Mouse (Mus musculus) stomach, embryonic 16.5 days (tissue): ENCODE measurements around the gene Lmod3. TPM values are rescaled to one million over a fixed set of nuclear protein-coding genes. Genes with fewer than 3 reads are reported as not detected.

Experiments used
- ATAC-seq: fragments of 200-750 bp; cut with Nextera tagmentation; 2 replicates; pipeline ENCODE4 v1.8.0; 2017; ENCODE audit warnings: moderate number of reproducible peaks, moderate TSS enrichment; ENCODE audit not compliant: insufficient read depth, low FRiP score
- H3K27ac ChIP-seq: fragments of 300-500 bp; sonication (generic); 2 replicates; pipeline ENCODE4 v1.5.1; 2014; ENCODE audit warnings: low read length
- H3K27me3 ChIP-seq: fragments of 300-500 bp; sonication (generic); 2 replicates; pipeline ENCODE4 v1.6.1; 2014; ENCODE audit warnings: low read length, control low read depth, mixed read lengths; ENCODE audit not compliant: control insufficient read depth, insufficient read depth
- H3K36me3 ChIP-seq: fragments of 300-500 bp; sonication (generic); 2 replicates; pipeline ENCODE4 v1.6.1; 2014; ENCODE audit warnings: low read length; ENCODE audit not compliant: control insufficient read depth, insufficient read depth
- H3K4me1 ChIP-seq: fragments of 300-500 bp; sonication (generic); 2 replicates; pipeline ENCODE4 v1.6.1; 2014; ENCODE audit warnings: low read length, control low read depth, mixed read lengths; ENCODE audit not compliant: control insufficient read depth, insufficient read depth
- H3K4me2 ChIP-seq: fragments of 300-500 bp; sonication (generic); 2 replicates; pipeline ENCODE4 v1.6.1; 2014; ENCODE audit warnings: low read depth, low read length, mixed read lengths
- H3K4me3 ChIP-seq: fragments of 300-500 bp; sonication (generic); replicated peaks from 2 replicates; pipeline ENCODE4 v1.5.1; 2014; ENCODE audit warnings: mild to moderate bottlenecking, low read length
- H3K9ac ChIP-seq: fragments of 300-500 bp; sonication (generic); 2 replicates; pipeline ENCODE4 v1.6.1; 2014; ENCODE audit warnings: low read length
- H3K9me3 ChIP-seq: fragments of 300-500 bp; sonication (generic); replicated peaks from 2 replicates; pipeline ENCODE4 v1.6.1; 2016; ENCODE audit warnings: low read length, control low read depth; ENCODE audit not compliant: control insufficient read depth
- whole genome bisulfite sequencing: fragments of 180-500 bp; shearing (Covaris S2); extraction: QIAGEN DNeasy Blood & Tissue Kit; methylation state at CpG from one replicate; pipeline ENCODE4 v1.1.7; 2014; 5-methylcytosine and 5-hydroxymethylcytosine counted together
- polyA plus RNA-seq: library from polyadenylated mRNA; unstranded; fragments of >200 nt; fragmentation: Nextera tagmentation; extraction: Ambion mirVana; gene quantifications from 2 replicates; pipeline ENCODE4 v1.2.1, GENCODE M21; 2015

Gene Lmod3
- polyA plus RNA-seq, 1 experiment from 2014 or later: 4.4 TPM

- H3K9ac ChIP-seq: peak overlapping the region; percentile 8
These were observed 25.6 kb upstream of the Lmod3 start for GRCm38 (mm10) chr6:97278014-97278787.

GRCm38 (mm10) chr6:97276890-97277497 is 24.4 kb upstream of the Lmod3 start:
- Histone ChIP-seq H3K27me3 (no peaks in the 10 kb centered on the region), H3K4me2 (no peak overlapping the region), H3K27ac (no peak overlapping the region), H3K9ac (no peak overlapping the region), H3K36me3 (no peaks in the 10 kb centered on the region), H3K9me3 (no peaks in the 10 kb centered on the region), H3K4me1 (peaks cover 15% of the 10 kb centered on the region; the same call in 1 of the 2 replicates), H3K4me3 (no peak overlapping the region)
- ATAC-seq: no peak
- WGBS: 66% methylated on average over 5 of the region's 5 CpGs

More at GRCm38 (mm10) chr6:97278014-97278787, 25.6 kb upstream of the Lmod3 start:
- Histone ChIP-seq H3K4me3 (peak overlapping the region; percentile 15), H3K27me3 (no peaks in the 10 kb centered on the region), H3K9me3 (no peaks in the 10 kb centered on the region), H3K36me3 (no peaks in the 10 kb centered on the region), H3K27ac (no peak overlapping the region), H3K4me2 (peak overlapping the region; percentile 50), H3K4me1 (peaks cover 15% of the 10 kb centered on the region; the same call in 1 of the 2 replicates)
- peak; percentile 72 for ATAC-seq
- WGBS: 6% methylated on average over 19 of the region's 19 CpGs

- Histone ChIP-seq H3K36me3 (no peaks in the 10 kb centered on the region), H3K4me3 (no peak overlapping the region), H3K27ac (no peak overlapping the region), H3K9ac (no peak overlapping the region), H3K4me2 (no peak overlapping the region), H3K4me1 (peaks cover 15% of the 10 kb centered on the region; the same call in 1 of the 2 replicates), H3K27me3 (no peaks in the 10 kb centered on the region), H3K9me3 (no peaks in the 10 kb centered on the region)
- WGBS: 41% methylated on average over 4 of the region's 4 CpGs
- ATAC-seq: no peak
These were observed 23.8 kb upstream of the Lmod3 start for GRCm38 (mm10) chr6:97276366-97276765.

GRCm38 (mm10) chr6:97275760-97276159 is 23.2 kb upstream of the Lmod3 start:
- Histone ChIP-seq H3K27me3 (no peaks in the 10 kb centered on the region), H3K36me3 (no peaks in the 10 kb centered on the region), H3K4me1 (peaks cover 15% of the 10 kb centered on the region; the same call in 1 of the 2 replicates), H3K9ac (no peak overlapping the region), H3K4me3 (no peak overlapping the region), H3K27ac (no peak overlapping the region), H3K4me2 (no peak overlapping the region), H3K9me3 (no peaks in the 10 kb centered on the region)
- WGBS: 59% methylated on average over 4 of the region's 4 CpGs
- ATAC-seq: no peak

- WGBS: 79% methylated on average over 3 of the region's 3 CpGs
These were observed 21.2 kb upstream of the Lmod3 start for GRCm38 (mm10) chr6:97273777-97274176.

GRCm38 (mm10) chr6:97273058-97273710 is 20.6 kb upstream of the Lmod3 start:
- Histone ChIP-seq H3K27ac (no peak overlapping the region), H3K4me3 (no peak overlapping the region), H3K27me3 (no peaks in the 10 kb centered on the region), H3K4me1 (0 out of 2 replicates have a peak, but pooled peaks cover 5% of the 10 kb centered on the region), H3K9ac (no peak overlapping the region), H3K4me2 (no peak overlapping the region), H3K9me3 (no peaks in the 10 kb centered on the region), H3K36me3 (no peaks in the 10 kb centered on the region)
- 65% methylated on average over 16 of the region's 16 CpGs for WGBS
- ATAC-seq: no peak

More at GRCm38 (mm10) chr6:97273777-97274176, 21.2 kb upstream of the Lmod3 start:
- Histone ChIP-seq H3K27ac (no peak overlapping the region), H3K4me1 (peaks cover 10% of the 10 kb centered on the region; the same call in 1 of the 2 replicates), H3K4me2 (no peak overlapping the region), H3K4me3 (no peak overlapping the region), H3K9me3 (no peaks in the 10 kb centered on the region), H3K36me3 (no peaks in the 10 kb centered on the region), H3K27me3 (no peaks in the 10 kb centered on the region), H3K9ac (no peak overlapping the region)
- ATAC-seq: no peak

- H3K27ac ChIP-seq: no peak overlapping the region
- no peak overlapping the region for H3K9ac ChIP-seq
- WGBS: 70% methylated on average over 2 of the region's 2 CpGs
- no peak for ATAC-seq
- H3K4me1 ChIP-seq: 0 out of 2 replicates have a peak, but pooled peaks cover 2% of the 10 kb centered on the region
- H3K4me2 ChIP-seq: no peak overlapping the region
- no peak overlapping the region for H3K4me3 ChIP-seq
- no peaks in the 10 kb centered on the region for H3K36me3 ChIP-seq
- H3K9me3 ChIP-seq: no peaks in the 10 kb centered on the region
- H3K27me3 ChIP-seq: no peaks in the 10 kb centered on the region
These were observed 19.8 kb upstream of the Lmod3 start for GRCm38 (mm10) chr6:97272349-97272748.

GRCm38 (mm10) chr6:97269596-97269995 is 17.0 kb upstream of the Lmod3 start:
- no peaks in the 10 kb centered on the region for H3K4me1 ChIP-seq
- no peak overlapping the region for H3K4me2 ChIP-seq
- WGBS: 73% methylated on average over 11 of the region's 11 CpGs
- no peak overlapping the region for H3K9ac ChIP-seq
- H3K9me3 ChIP-seq: no peaks in the 10 kb centered on the region
- no peaks in the 10 kb centered on the region for H3K27me3 ChIP-seq
- H3K27ac ChIP-seq: no peak overlapping the region
- no peak overlapping the region for H3K4me3 ChIP-seq
- no peaks in the 10 kb centered on the region for H3K36me3 ChIP-seq
- no peak for ATAC-seq

GRCm38 (mm10) chr6:97267132-97267531 is 14.6 kb upstream of the Lmod3 start:
- 77% methylated on average over 2 of the region's 2 CpGs for WGBS
- Histone ChIP-seq H3K27me3 (no peaks in the 10 kb centered on the region), H3K9ac (no peak overlapping the region), H3K4me3 (no peak overlapping the region), H3K27ac (no peak overlapping the region), H3K9me3 (no peaks in the 10 kb centered on the region), H3K4me1 (no peaks in the 10 kb centered on the region), H3K4me2 (no peak overlapping the region), H3K36me3 (no peaks in the 10 kb centered on the region)
- no peak for ATAC-seq
